Mouse (Mus musculus) forebrain, embryonic 13.5 days (tissue): ENCODE measurements around the gene Bcl11b. TPM values are rescaled to one million over a fixed set of nuclear protein-coding genes. Genes with fewer than 3 reads are reported as not detected.

ENCODE experiments used
- ATAC-seq: fragments of 200-750 bp; cut with Nextera tagmentation; 2 replicates; pipeline ENCODE4 v1.8.0; 2017
- H3K27ac ChIP-seq: fragments of 300-500 bp; sonication (generic); 2 replicates; pipeline ENCODE4 v1.5.1; 2015; ENCODE audit warnings: inconsistent platforms, mild to moderate bottlenecking, moderate library complexity
- H3K27me3 ChIP-seq: fragments of 300-500 bp; sonication (generic); 2 replicates; pipeline ENCODE4 v1.6.1; 2015; ENCODE audit warnings: mild to moderate bottlenecking, inconsistent platforms
- H3K36me3 ChIP-seq: fragments of 300-500 bp; sonication (generic); 2 replicates; pipeline ENCODE4 v1.6.1; 2015; ENCODE audit warnings: mild to moderate bottlenecking, inconsistent platforms; ENCODE audit not compliant: poor library complexity, severe bottlenecking
- H3K4me1 ChIP-seq: fragments of 300-500 bp; sonication (generic); 2 replicates; pipeline ENCODE4 v1.6.1; 2015; ENCODE audit warnings: inconsistent platforms
- H3K4me2 ChIP-seq: fragments of 300-500 bp; sonication (generic); 2 replicates; pipeline ENCODE4 v1.6.1; 2015; ENCODE audit warnings: inconsistent platforms, mild to moderate bottlenecking, moderate library complexity
- H3K4me3 ChIP-seq: fragments of 300-500 bp; sonication (generic); 2 replicates; pipeline ENCODE4 v1.5.1; 2015; ENCODE audit warnings: mild to moderate bottlenecking, inconsistent platforms
- H3K9ac ChIP-seq: fragments of 300-500 bp; sonication (generic); 2 replicates; pipeline ENCODE4 v1.6.1; 2015; ENCODE audit warnings: mild to moderate bottlenecking, inconsistent platforms
- H3K9me3 ChIP-seq: fragments of 300-500 bp; sonication (generic); replicated peaks from 2 replicates; pipeline ENCODE4 v1.6.1; 2016; ENCODE audit warnings: inconsistent platforms
- WGBS: fragments of 180-500 bp; shearing (Covaris S2); methylation state at CpG from one replicate; pipeline ENCODE4 v1.1.7; 2015; 5-methylcytosine and 5-hydroxymethylcytosine counted together
- polyA plus RNA-seq: library from polyadenylated mRNA; unstranded; fragments of >200 nt; fragmentation: Nextera tagmentation; extraction: Ambion mirVana; gene quantifications from 2 replicates; pipeline ENCODE4 v1.2.1, GENCODE M21; 2015

Gene Bcl11b
- polyA plus RNA-seq, 1 experiment from 2014 or later: 61.1 TPM

DNA sequence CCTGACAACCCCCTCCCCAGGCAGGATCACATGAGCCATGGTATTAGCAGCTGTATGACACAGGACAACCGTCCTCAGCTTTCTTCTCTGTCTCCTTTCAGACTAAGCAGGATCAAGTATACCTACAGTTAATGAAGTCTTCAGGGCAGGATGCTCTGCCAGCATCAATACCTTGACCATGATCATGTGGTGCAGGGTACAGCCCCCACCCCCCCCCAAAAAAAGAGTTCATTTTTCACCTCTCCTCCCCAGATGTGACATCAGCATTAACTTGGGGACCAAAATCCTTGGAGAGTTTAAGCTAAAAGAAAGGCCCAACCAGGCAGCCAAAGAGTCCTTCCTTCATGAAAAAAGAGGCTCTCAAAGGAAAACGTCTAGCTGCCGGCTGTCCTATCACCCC lies 6.2 kb downstream of the Bcl11b start:
- ATAC-seq: no peak
- Histone ChIP-seq H3K27me3 (no peaks in the 10 kb centered on the region), H3K4me1 (peaks cover 89% of the 10 kb centered on the region), H3K27ac (peak overlapping the region; percentile 73), H3K4me3 (peak overlapping the region; percentile 99), H3K4me2 (peak overlapping the region; percentile 79), H3K9ac (peak overlapping the region; percentile 100), H3K36me3 (no peaks in the 10 kb centered on the region), H3K9me3 (no peaks in the 10 kb centered on the region)
- 20% methylated on average over 3 of the region's 3 CpGs for WGBS

DNA sequence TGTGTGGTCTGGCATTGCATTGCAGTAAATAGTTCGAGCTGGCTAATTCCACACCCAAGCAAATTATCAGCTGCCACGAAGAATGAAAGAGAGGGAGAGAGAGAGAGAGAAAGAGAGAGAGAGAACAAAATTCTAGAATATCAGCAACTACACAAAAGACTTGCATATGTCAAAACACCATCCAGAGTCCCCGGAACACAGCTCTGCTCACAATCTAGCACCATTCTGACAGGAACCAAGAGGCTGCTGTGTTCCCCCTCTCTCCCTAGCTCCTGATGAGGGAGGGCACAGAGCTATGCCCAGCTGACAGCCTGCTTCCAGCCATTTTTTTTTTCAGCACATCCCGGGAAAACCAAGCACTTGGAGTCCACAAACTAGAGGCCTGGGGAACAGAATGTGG lies 6.6 kb downstream of the Bcl11b start:
- 25% methylated on average over 4 of the region's 4 CpGs for WGBS
- peaks cover 94% of the 10 kb centered on the region for H3K4me1 ChIP-seq
- H3K4me3 ChIP-seq: peak overlapping the region; percentile 99
- no peaks in the 10 kb centered on the region for H3K27me3 ChIP-seq
- peak overlapping the region; percentile 100 for H3K9ac ChIP-seq
- H3K4me2 ChIP-seq: peak overlapping the region; percentile 79
- peak overlapping the region; percentile 73 for H3K27ac ChIP-seq
- no peak for ATAC-seq
- no peaks in the 10 kb centered on the region for H3K36me3 ChIP-seq
- no peaks in the 10 kb centered on the region for H3K9me3 ChIP-seq

DNA sequence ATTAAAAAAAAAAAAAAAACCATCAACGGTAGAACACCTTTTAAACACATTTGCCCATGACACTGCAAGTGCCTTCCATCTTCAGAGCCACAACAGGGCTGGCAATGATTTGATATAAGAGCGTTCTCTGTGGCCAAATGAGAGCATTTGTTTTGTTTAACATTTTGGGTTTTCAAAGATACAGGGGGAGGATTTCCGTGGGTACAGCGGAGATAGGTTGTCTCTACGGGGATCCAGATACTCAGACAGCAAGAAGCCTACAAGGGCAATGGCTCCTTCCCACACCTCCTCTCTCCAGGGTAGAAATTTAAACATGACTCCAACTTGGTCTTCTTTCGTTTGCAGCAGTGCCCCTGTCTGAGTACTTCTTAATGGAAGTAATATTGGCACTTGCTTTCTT lies 7.2 kb downstream of the Bcl11b start:
- Histone ChIP-seq H3K27me3 (no peaks in the 10 kb centered on the region), H3K9me3 (no peaks in the 10 kb centered on the region), H3K4me3 (peak overlapping the region; percentile 99), H3K27ac (peak overlapping the region; percentile 59), H3K4me1 (peaks cover 98% of the 10 kb centered on the region), H3K36me3 (no peaks in the 10 kb centered on the region), H3K9ac (peak overlapping the region; percentile 100), H3K4me2 (peak overlapping the region; percentile 79)
- no peak for ATAC-seq
- 64% methylated on average over 6 of the region's 6 CpGs for WGBS

DNA sequence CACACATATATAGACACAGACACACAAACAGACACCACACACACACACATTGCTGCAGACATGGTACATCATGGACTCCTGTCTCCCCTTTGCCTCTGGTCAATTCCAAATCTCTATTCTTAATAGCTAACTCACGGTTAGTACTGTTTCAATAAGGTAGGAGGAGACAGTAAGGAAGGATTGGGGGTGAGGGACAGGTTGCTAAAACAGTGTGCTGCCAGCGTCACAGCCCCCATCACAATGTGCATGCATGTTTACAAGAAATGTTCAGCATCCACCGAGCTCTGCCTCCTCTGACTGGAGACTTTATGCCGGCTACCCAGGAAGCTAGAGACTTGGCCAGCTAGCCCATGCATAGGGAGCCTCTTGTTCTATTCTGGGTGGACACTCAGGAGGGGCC lies 9.0 kb downstream of the Bcl11b start:
- H3K4me3 ChIP-seq: peak overlapping the region; percentile 8
- peaks cover 98% of the 10 kb centered on the region for H3K4me1 ChIP-seq
- no peak for ATAC-seq
- H3K27ac ChIP-seq: peak overlapping the region; percentile 70
- WGBS: 50% methylated on average over 4 of the region's 4 CpGs
- H3K4me2 ChIP-seq: peak overlapping the region; percentile 79
- H3K9ac ChIP-seq: peak overlapping the region; percentile 100
- H3K36me3 ChIP-seq: peaks cover 5% of the 10 kb centered on the region
- no peaks in the 10 kb centered on the region for H3K9me3 ChIP-seq
- no peaks in the 10 kb centered on the region; the same call in 1 of the 2 replicates for H3K27me3 ChIP-seq

DNA sequence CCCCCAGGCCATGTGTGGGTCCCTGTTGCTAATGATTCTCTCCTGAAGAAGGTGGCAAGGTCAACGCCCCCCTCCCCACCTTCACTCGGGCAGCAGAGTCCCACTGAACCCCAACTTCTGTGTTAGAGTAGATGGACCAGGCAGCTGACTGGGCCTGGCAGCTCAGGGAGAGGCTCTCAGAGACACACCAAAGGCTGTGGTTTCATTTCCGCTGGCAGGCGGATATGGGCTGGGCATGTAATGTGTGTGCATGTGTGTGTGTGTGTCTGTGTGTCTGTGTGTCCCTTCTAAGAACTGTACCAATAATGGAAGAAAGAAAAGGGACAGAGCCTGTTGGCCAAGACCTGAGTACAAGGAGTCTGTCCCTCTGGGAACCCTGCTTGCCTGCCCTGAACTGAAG lies 10.4 kb downstream of the Bcl11b start:
- Histone ChIP-seq H3K4me1 (peaks cover 100% of the 10 kb centered on the region), H3K27ac (peak overlapping the region; percentile 70), H3K4me2 (peak overlapping the region; percentile 79), H3K36me3 (peaks cover 18% of the 10 kb centered on the region), H3K9me3 (no peaks in the 10 kb centered on the region), H3K27me3 (no peaks in the 10 kb centered on the region; the same call in 1 of the 2 replicates), H3K4me3 (0 out of 2 replicates have a peak overlapping the region, but pooled peaks have one; percentile 1), H3K9ac (peak overlapping the region; percentile 100)
- 80% methylated on average over 4 of the region's 4 CpGs for WGBS
- no peak for ATAC-seq

DNA sequence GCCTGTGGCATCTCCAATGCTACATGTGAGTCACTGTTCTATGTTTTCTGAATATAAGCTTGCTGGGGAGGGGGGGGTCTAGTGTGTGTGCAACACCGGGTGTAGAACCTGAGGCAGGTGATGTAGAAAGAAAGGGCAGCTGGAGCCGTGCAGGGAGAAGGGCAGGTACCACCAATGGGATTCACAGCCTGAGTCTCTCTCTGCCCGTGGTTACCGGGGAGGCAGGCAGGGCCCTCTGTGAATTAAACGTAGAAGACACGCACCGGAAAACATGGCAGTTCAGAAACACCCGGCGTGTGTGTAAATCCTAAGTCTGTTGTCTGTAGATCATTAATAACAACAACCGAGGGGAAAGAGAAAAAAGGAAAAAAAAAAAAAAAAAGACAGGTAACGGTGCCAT lies 12.2 kb downstream of the Bcl11b start:
- Histone ChIP-seq H3K36me3 (peaks cover 19% of the 10 kb centered on the region), H3K4me1 (peaks cover 100% of the 10 kb centered on the region), H3K9me3 (no peaks in the 10 kb centered on the region), H3K4me2 (peak overlapping the region; percentile 79), H3K4me3 (0 out of 2 replicates have a peak overlapping the region, but pooled peaks have one; percentile 7), H3K9ac (peak overlapping the region; percentile 52), H3K27ac (peak overlapping the region; percentile 54), H3K27me3 (no peaks in the 10 kb centered on the region; the same call in 1 of the 2 replicates)
- WGBS: 58% methylated on average over 10 of the region's 11 CpGs
- no peak for ATAC-seq

DNA sequence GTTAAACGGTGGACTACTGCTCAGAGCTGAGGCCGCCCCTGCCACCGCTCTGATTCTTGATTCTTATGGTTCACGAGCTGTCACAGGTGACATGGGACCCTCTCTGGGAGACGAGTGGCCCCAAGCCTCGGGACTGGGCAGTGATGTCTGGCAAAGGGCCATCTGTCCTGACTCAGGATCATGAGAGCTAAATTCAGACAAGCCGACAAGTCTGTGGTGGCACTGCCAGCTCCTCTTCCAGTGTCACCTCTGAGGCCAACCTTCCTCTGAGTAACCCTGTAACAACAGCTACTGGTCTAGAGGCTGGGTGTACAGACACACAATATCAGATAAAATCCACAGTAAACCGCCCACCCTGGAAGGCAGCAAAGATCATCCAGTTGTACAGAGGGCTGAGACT lies 20.2 kb downstream of the Bcl11b start:
- H3K9ac ChIP-seq: no peak overlapping the region
- H3K4me3 ChIP-seq: no peak overlapping the region
- H3K27me3 ChIP-seq: no peaks in the 10 kb centered on the region
- ATAC-seq: no peak
- peaks cover 12% of the 10 kb centered on the region for H3K36me3 ChIP-seq
- H3K4me2 ChIP-seq: no peak overlapping the region
- peaks cover 93% of the 10 kb centered on the region for H3K4me1 ChIP-seq
- H3K9me3 ChIP-seq: no peaks in the 10 kb centered on the region
- 74% methylated on average over 8 of the region's 8 CpGs for WGBS
- no peak overlapping the region for H3K27ac ChIP-seq

DNA sequence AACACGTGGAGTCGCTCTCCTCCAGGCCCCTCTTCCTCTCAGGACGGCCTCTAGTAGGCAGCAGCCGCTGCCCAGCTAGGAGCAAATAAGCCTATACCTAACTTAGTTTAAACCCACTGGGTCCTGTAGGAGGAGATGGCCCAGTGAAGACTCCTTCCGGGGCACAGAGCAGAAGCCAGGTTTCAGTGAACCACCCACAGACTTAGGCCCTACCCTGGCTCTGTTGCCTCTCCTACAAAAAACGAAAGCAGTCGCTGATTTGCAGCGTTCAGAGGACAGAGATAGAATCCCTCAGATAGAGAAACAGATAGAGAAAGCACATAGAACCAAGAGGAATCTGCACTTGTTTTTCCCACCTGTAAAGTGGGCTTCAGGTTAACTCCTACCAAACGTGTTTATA lies 21.1 kb downstream of the Bcl11b start:
- Histone ChIP-seq H3K4me1 (peaks cover 93% of the 10 kb centered on the region), H3K9me3 (no peaks in the 10 kb centered on the region), H3K36me3 (peaks cover 11% of the 10 kb centered on the region; the same call in 1 of the 2 replicates), H3K4me3 (no peak overlapping the region), H3K4me2 (0 out of 2 replicates have a peak overlapping the region, but pooled peaks have one; percentile 66), H3K27ac (peak overlapping the region; percentile 85; the same call in 1 of the 2 replicates), H3K9ac (no peak overlapping the region), H3K27me3 (no peaks in the 10 kb centered on the region)
- WGBS: 77% methylated on average over 9 of the region's 9 CpGs
- no peak for ATAC-seq

DNA sequence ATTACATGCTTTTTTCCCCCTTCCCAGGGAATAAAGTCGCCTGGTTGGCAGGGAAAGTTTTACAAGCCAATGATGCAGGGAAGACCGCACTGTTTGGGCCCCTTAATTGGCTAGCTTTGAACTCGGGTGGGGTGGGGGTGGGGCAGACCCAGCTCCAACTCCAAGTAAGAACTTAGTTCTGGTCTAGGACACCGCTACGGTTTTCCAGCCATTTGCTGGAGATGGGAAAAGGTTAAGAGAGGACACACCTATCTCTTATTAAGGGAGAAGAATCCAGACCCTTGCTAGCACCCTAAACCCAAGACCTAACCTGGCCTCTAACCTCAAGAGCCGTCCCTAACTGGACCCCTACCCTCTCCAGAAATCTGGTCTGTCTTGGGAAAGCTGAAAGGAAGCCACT lies 22.2 kb downstream of the Bcl11b start:
- Histone ChIP-seq H3K36me3 (peaks cover 11% of the 10 kb centered on the region; the same call in 1 of the 2 replicates), H3K9me3 (no peaks in the 10 kb centered on the region), H3K27me3 (no peaks in the 10 kb centered on the region), H3K27ac (peak overlapping the region; percentile 85), H3K4me2 (peak overlapping the region; percentile 66), H3K4me1 (peaks cover 93% of the 10 kb centered on the region), H3K4me3 (peak overlapping the region; percentile 33), H3K9ac (peak overlapping the region; percentile 69; the same call in 1 of the 2 replicates)
- no peak for ATAC-seq
- WGBS: 15% methylated on average over 6 of the region's 6 CpGs

DNA sequence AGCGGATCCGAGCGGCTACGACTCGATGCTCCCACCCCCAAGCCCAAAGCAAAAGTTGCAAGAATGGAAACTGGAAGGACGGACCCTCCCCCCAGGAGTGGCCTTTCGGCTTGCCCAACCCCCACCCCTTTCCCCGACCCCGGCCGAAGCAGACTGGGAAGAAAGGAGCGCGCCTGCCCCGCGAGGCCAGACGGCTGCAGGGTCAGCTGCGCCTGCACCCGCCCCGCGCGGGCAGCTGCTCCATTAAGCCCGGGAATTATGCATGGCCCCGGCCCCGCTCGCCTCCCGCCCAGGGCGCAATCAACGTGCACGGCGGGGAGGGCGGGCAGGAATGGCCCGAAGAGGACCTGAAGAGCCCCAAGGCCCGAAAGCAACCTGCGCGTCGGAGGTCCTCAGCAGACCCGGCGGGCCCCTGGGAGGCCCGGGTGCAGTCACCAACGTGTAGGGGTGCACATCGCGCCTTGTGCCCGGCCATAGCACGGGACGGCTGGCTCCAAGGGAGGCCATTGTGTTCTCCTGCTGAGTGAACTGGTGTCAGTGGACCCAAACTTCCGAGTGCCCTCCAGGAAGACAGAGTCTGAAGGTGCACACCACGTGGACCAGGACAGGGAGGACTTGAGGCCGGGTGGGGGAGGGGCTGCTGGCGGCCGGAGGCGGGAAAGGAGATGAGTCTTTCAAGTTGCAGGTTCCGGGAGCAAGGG lies 23.0 kb downstream of the Bcl11b start:
- WGBS: under 1% methylated on average over 51 of the region's 51 CpGs

DNA sequence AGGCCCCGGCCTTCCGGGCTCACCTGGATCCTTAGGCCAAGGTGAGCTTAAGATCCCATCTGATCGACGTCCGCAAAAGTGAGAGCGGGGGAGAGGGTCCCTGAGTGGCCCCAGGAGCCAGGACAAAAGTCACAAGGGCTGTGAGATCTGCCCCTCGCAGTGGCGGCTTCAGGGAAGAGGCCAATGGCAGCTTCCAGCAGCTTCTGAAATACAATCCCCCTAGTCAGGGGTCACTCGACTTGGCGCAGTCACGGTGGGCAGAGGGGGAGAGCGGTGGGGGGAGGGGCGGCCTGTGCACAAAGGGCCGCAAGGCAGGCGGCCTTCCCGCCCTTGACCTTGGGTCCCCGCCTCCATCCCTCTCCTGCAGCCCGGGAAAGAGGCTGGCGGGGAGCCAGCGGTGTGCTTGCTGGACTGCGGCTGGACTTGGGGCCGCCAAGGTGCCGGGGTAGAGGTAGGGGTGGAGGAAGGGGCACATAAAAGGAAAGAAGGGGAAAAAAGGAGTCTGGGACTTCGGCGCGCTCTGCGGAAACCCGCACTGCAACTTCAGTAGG lies 23.6 kb downstream of the Bcl11b start:
- 3% methylated on average over 23 of the region's 28 CpGs for WGBS
- Histone ChIP-seq H3K36me3 (no peaks in the 10 kb centered on the region; the same call in 1 of the 2 replicates), H3K4me3 (peak overlapping the region; percentile 33), H3K27ac (peak overlapping the region; percentile 85), H3K9ac (peak overlapping the region; percentile 69), H3K4me1 (peaks cover 96% of the 10 kb centered on the region), H3K9me3 (no peaks in the 10 kb centered on the region), H3K4me2 (peak overlapping the region; percentile 66), H3K27me3 (no peaks in the 10 kb centered on the region)
- peak; percentile 22; the same call in 1 of the 2 replicates for ATAC-seq

More for the DNA sequence above, 23.0 kb downstream of the Bcl11b start:
- H3K36me3 ChIP-seq: peaks cover 3% of the 10 kb centered on the region; the same call in 1 of the 2 replicates
- H3K4me1 ChIP-seq: peaks cover 93% of the 10 kb centered on the region
- peak; percentile 54 for ATAC-seq
- peak overlapping the region; percentile 85 for H3K27ac ChIP-seq
- peak overlapping the region; percentile 33 for H3K4me3 ChIP-seq
- peak overlapping the region; percentile 69 for H3K9ac ChIP-seq
- no peaks in the 10 kb centered on the region for H3K9me3 ChIP-seq
- H3K27me3 ChIP-seq: no peaks in the 10 kb centered on the region
- H3K4me2 ChIP-seq: peak overlapping the region; percentile 66

DNA sequence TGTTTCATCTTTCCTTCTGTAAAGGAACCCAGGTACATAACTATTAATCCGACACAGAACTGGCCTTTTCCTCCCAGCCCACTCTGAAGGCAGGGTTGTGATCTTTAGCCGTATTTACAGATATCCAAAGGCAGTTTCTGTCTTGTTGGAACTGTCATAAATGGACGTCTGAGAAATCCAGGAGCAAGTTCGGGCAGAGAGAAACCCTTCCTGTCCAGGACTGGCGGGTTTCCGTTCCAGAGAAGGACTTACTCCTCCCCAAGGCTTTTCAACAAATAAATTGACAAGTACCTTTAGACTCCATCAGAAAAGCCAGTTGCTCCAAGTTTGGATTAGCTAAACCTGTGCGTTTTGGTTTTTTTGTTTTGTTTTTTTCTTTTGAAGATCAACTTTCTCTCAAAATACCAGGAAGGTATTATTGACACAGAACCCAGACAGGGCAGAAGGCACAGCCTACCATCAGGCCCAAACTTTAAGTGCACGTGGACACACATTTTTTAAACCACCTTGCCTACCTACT lies 24.6 kb downstream of the Bcl11b start:
- 0 out of 2 replicates have a peak overlapping the region, but pooled peaks have one; percentile 86 for H3K27ac ChIP-seq
- WGBS: 46% methylated on average over 8 of the region's 8 CpGs
- no peaks in the 10 kb centered on the region for H3K27me3 ChIP-seq
- peaks cover 99% of the 10 kb centered on the region for H3K4me1 ChIP-seq
- ATAC-seq: no peak
- H3K4me3 ChIP-seq: no peak overlapping the region
- H3K9me3 ChIP-seq: no peaks in the 10 kb centered on the region
- no peaks in the 10 kb centered on the region for H3K36me3 ChIP-seq
- H3K9ac ChIP-seq: peak overlapping the region; percentile 63; the same call in 1 of the 2 replicates
- peak overlapping the region; percentile 66 for H3K4me2 ChIP-seq
